Mouse (Mus musculus) cortical plate, adult 2 months (tissue): ENCODE data around the gene Gstm2.
"Not testable (repeated sequence)": the region's sequence is repeated elsewhere in the genome, so short reads cannot be mapped to it uniquely, and the experiment has no call there.

Experiments
- CTCF ChIP-seq: fragments of 200-500 bp; IDR thresholded peaks from 2 replicates; pipeline ENCODE4 v1.5.1; 2011; ENCODE audit warnings: mild to moderate bottlenecking, control low read depth, low read length; ENCODE audit not compliant: insufficient read depth; ENCODE audit errors: extremely low read depth
- POLR2A ChIP-seq: fragments of 200-500 bp; IDR thresholded peaks from 2 replicates; pipeline ENCODE4 v1.6.1; 2011; ENCODE audit warnings: mild to moderate bottlenecking, low read length, control low read depth; ENCODE audit not compliant: insufficient read depth; ENCODE audit errors: extremely low read depth

GRCm38 (mm10) chr3:107955260-107955659 lies 31.0 kb downstream of the Gstm2 start:
- TF ChIP-seq CTCF, POLR2A: not testable (repeated sequence)
